Mouse (Mus musculus): ENCODE measurements at regions not wholly inside any gene's neighbourhood (a gene's known extent, or its start where the extent isn't known, plus 50 kb on each side); places are given as distances from the start of the nearest gene placed in this dataset.
A peak's percentile ranks its signal among the peaks of the same experiment; 100 is the strongest.

- no peak for DNase-seq
Measured at GRCm38 (mm10) chr17:82731561-82731960, 483.5 kb upstream of the Pkdcc start.

GRCm38 (mm10) chr17:82742445-82742844 lies 472.6 kb upstream of the Pkdcc start:
- DNase-seq: no peak

GRCm38 (mm10) chr17:82757400-82757799 lies 457.7 kb upstream of the Pkdcc start:
- no peak for DNase-seq

GRCm38 (mm10) chr17:82779096-82779495 lies 436.0 kb upstream of the Pkdcc start:
- peak; percentile 20 for DNase-seq

- no peak for DNase-seq
Measured at GRCm38 (mm10) chr17:82822129-82822528, 393.0 kb upstream of the Pkdcc start.

GRCm38 (mm10) chr17:82824057-82824456 lies 391.0 kb upstream of the Pkdcc start:
- no peak for DNase-seq

- no peak for DNase-seq
Measured at GRCm38 (mm10) chr17:82824619-82825018, 390.5 kb upstream of the Pkdcc start.

GRCm38 (mm10) chr17:82827170-82827569 lies 387.9 kb upstream of the Pkdcc start:
- DNase-seq: no peak

- DNase-seq: no peak
Measured at GRCm38 (mm10) chr17:82827841-82828240, 387.3 kb upstream of the Pkdcc start.

- no peak for DNase-seq
Measured at GRCm38 (mm10) chr17:82828434-82828997, 386.6 kb upstream of the Pkdcc start.

- no peak for DNase-seq
Measured at GRCm38 (mm10) chr17:82829415-82829814, 385.7 kb upstream of the Pkdcc start.

GRCm38 (mm10) chr17:82834177-82834576 lies 380.9 kb upstream of the Pkdcc start:
- no peak for DNase-seq

GRCm38 (mm10) chr17:82836115-82836514 lies 379.0 kb upstream of the Pkdcc start:
- no peak for DNase-seq

- DNase-seq: no peak
Measured at GRCm38 (mm10) chr17:82846776-82847494, 368.2 kb upstream of the Pkdcc start.

GRCm38 (mm10) chr17:82857199-82858147 lies 357.6 kb upstream of the Pkdcc start:
- DNase-seq: peak; percentile 85

GRCm38 (mm10) chr17:82860391-82860790 lies 354.7 kb upstream of the Pkdcc start:
- no peak for DNase-seq

GRCm38 (mm10) chr17:82860966-82861365 lies 354.1 kb upstream of the Pkdcc start:
- DNase-seq: no peak

GRCm38 (mm10) chr17:82877131-82877530 lies 338.0 kb upstream of the Pkdcc start:
- DNase-seq: no peak

GRCm38 (mm10) chr17:82900602-82901001 lies 314.5 kb upstream of the Pkdcc start:
- no peak for DNase-seq

- DNase-seq: no peak
Measured at GRCm38 (mm10) chr17:82901098-82901891, 313.8 kb upstream of the Pkdcc start.

GRCm38 (mm10) chr17:82904961-82905360 lies 310.1 kb upstream of the Pkdcc start:
- DNase-seq: no peak

- no peak for DNase-seq
Measured at GRCm38 (mm10) chr17:82905483-82905882, 309.6 kb upstream of the Pkdcc start.

Measured in adrenal gland, postnatal 14 days (tissue).